Mouse (Mus musculus) large intestine, adult 2 months (tissue): ENCODE data around the gene 9230104L09Rik. TPM values are rescaled to one million over a fixed set of nuclear protein-coding genes. Genes with fewer than 3 reads are reported as not detected.

Source experiments
- DNase-seq: peaks from one replicate; pipeline ENCODE4 v3.0.0-alpha.2; 2012; ENCODE audit warnings: low read depth, low spot score
- WGBS: fragments of 180-500 bp; shearing (Covaris S2); methylation state at CpG from one replicate; pipeline ENCODE4 v1.1.7; 2018; 5-methylcytosine and 5-hydroxymethylcytosine counted together
- polyA plus RNA-seq: library from polyadenylated mRNA; depleted of rRNA; stranded (reverse); fragments of >200 nt; gene quantifications from 2 replicates; pipeline ENCODE4 v1.2.3, GENCODE M21; 2012; rRNA removed

The 9230104L09Rik gene
- polyA plus RNA-seq: 0.14 and 0.21 TPM in 2 replicates

- DNase-seq: no peak
- WGBS: 30% methylated on average over 2 of the region's 2 CpGs
Measured at GRCm38 (mm10) chr2:148864966-148865365, at the start of gene 9230104L09Rik. Gene 9230104L09Rik (minus strand): TSS chr2:148865038.

GRCm38 (mm10) chr2:148902286-148902685, 37.4 kb upstream of the 9230104L09Rik start:
- 5% methylated on average over 5 of the region's 5 CpGs for WGBS
- DNase-seq: peak; percentile 19

GRCm38 (mm10) chr2:148900305-148900704, 35.5 kb upstream of the 9230104L09Rik start:
- WGBS: 61% methylated on average over 4 of the region's 4 CpGs
- no peak for DNase-seq

DNA sequence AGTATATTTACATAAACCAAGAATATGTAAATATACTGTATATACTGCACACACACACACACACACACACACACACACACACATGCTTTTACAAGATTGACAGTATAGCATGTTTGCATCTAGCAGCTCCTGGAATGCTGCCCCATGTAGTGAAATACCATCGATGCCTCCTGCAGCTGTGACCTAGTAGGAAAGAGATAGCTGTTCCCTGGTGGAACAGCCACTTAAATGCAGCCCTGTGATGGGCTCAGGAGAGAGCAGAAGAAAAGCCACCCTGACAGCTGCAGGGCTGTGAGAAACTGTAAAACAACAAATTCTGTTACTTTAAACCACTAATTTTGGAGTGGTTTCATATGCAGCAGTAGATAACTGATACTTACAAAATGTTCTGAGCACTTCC, 31.4 kb upstream of the 9230104L09Rik start:
- DNase-seq: no peak
- WGBS: 42% methylated on average over 1 of the region's 1 CpGs

DNA sequence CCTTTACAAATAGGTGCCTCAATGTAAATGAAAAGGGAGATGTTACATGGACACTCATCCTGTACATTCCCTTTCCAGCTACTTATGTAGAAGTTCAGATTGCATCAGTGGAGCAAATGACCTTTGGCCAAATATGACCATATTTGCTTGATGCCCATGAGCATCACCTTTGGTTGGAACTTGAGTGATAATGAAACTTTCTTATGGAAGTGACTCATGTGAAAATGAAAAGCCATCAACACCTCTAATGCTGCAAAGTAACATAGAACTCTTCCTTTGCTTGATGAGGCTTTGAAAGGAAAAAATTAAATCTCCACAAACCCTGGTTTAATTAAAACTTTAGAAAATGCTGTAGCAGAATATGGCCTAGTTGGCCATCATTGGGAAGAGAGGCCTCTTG, 28.3 kb upstream of the 9230104L09Rik start:
- DNase-seq: no peak

DNA sequence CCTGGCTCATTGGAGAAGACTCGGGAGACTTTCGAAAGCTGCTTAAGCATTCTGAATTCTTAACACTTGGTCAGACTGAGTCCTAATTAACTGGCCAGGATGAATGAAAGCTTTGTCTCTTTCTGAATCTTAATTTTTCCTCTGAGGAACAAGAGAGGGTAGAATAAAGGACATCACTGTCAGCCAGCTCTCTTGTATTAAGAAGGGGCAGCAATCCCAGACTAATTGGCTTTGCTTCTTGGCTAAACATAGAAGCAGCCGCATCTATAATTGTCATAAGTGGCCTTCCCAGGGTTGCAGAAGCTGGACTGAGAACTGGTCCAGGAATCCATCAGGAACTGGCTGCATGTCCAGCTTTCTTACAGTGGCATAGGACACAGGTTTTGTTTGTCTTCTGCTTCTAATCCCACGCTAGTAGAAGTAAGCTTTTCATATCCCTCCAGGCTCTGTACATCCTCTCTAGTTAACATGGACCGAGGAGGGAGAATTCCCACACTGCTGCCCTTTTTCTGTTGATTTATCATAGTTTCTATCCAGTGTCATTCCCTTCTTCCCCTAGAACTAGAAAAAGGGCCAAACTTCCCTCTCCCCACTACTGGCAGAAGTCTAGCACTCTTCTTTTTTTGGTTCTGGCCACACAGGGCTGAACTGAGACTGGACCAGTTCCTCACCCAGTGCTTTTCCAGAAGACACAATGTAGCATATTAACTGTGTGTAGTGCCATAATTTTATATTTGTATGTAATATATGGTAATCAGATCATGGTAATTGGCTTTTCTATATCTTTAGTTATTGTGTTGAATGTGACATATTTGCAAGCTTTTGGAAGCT, 25.4 kb upstream of the 9230104L09Rik start:
- 69% methylated on average over 5 of the region's 5 CpGs for WGBS

GRCm38 (mm10) chr2:148889331-148890010, 24.6 kb upstream of the 9230104L09Rik start:
- 65% methylated on average over 3 of the region's 3 CpGs for WGBS
- DNase-seq: no peak

More for the DNA sequence above, 25.4 kb upstream of the 9230104L09Rik start:
- no peak for DNase-seq

- WGBS: 61% methylated on average over 3 of the region's 3 CpGs
- no peak for DNase-seq
Measured at GRCm38 (mm10) chr2:148888872-148889271, 24.0 kb upstream of the 9230104L09Rik start.

GRCm38 (mm10) chr2:148884738-148885137, 19.9 kb upstream of the 9230104L09Rik start:
- no peak for DNase-seq

DNA sequence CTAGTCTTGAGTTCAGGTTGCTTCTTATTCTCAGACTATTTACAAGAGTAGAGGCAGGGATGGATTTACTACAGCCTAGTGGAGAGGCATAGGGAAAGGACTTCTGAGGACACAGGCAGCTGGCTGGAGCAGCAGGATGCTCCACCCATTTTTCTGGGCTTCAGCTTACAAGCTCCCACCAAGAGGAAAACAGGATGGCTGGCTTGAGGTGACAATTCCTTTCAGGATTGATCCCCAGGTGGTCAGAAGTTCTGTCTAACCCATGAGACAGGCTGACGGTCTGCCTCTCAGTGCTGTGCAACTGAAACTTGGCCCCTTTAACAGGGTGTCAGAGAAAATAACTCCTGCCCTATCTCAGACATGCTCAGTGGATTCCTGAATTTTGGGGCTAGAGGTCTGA, 14.4 kb upstream of the 9230104L09Rik start:
- 61% methylated on average over 1 of the region's 1 CpGs for WGBS
- no peak for DNase-seq

- WGBS: 7% methylated on average over 2 of the region's 2 CpGs
- no peak for DNase-seq
Measured at GRCm38 (mm10) chr2:148878641-148879130, 13.8 kb upstream of the 9230104L09Rik start.

- WGBS: 25% methylated on average over 3 of the region's 3 CpGs
- no peak for DNase-seq
Measured at GRCm38 (mm10) chr2:148877016-148877770, 12.4 kb upstream of the 9230104L09Rik start.

DNA sequence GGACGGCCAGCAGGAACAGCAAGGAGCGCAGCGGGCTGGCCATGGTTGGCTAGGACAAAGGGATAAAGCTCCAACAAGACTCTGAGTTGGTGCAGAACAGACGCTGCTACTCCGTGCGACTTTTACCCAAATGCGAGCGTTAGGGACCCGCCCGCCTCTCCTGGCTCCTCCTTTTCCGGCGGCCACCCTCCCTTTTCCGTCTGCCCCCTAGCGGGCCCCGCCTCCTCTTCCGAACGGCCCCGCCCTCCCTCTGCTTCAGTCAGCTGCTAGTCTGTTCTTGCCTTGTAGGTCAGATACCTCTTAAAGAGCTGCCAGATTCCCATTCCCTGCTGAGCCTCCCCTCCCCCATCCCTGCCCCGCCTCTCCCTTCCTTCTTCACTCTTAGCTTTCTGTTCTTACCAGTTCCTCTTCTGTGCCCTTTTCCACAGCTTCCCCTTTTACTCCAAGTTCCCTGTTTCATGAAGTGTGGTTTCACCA, 10.5 kb upstream of the 9230104L09Rik start, which contains the start of gene Cst3:
Cst3 (minus strand) TSS at position 358 of the 477 bp plus-strand sequence.
- WGBS: under 1% methylated on average over 19 of the region's 19 CpGs
- peak; percentile 57 for DNase-seq

DNA sequence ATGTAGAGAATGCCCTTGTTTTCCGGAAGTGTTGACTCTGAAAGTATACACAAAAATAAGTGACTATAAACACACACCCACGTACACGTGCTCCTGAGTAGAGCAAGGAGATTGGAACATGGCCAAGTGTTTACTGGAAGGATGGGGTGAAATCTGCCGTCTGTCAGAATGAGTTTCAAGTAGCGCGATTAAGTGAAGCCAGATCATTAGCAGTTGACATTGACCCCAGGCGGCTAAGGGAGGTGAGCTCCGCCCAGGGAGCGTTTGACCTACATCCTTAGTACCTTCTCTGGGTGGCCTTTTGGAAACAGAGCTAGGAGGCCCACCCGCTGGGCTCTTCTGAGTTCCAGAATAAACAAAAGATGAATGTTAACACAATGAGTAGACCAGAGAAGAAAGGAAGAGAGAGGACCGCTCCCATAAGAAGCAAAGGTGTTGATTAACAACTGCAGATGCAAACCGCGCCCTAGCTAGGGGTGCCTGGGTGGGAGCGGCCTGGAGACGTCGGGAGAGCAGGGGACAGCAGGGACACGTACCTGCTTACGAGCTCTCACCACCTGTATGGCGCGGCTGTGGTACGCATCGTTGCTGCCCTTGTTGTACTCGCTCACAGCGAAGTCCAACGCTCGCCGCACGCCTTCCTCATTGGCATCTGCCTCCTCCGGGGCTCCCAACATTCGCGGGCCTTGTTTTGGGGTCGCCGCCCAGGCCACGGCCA, 9.9 kb upstream of the 9230104L09Rik start:
- DNase-seq: no peak
- under 1% methylated on average over 34 of the region's 34 CpGs for WGBS

DNA sequence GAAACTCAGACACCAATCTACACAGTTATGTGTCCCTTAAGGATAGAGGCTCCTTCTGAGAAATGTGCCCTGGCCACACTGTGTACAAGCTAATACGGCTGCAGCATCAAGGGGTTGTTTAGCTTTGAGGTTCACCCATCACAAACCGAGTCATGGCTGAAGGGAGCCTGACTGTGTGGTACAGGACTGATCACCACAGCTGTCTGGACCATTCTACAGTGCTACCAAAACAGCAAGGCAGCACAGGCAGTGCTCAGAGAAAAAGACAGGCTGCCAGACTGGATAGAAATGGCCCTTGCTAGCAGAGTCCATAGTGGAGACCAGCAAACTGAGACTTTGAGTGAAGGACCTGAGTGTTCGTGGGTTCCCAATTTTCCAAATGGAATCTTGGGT, 9.4 kb upstream of the 9230104L09Rik start:
- 31% methylated on average over 3 of the region's 3 CpGs for WGBS

DNA sequence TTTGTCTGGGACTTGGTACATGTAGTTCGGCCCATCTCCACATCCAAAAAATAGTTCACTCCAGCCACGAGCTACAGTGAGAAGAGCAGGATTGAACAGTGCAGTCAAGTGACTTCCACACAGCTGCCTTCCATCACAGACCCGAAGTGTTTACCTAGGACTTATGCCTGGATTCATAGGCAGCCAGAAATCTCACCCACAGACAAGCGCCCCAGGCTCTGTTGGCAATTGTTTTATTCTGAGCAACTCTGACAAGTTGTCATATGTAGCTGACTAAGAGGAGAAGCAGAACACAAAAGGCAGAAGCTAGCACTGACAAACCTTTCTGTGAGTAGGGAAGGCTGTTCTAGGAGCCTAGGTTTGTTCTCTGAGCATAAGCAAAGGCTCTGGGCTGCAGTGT, 8.0 kb upstream of the 9230104L09Rik start:
- WGBS: 55% methylated on average over 4 of the region's 4 CpGs
- DNase-seq: no peak

More for the DNA sequence above, 9.4 kb upstream of the 9230104L09Rik start:
- no peak for DNase-seq

DNA sequence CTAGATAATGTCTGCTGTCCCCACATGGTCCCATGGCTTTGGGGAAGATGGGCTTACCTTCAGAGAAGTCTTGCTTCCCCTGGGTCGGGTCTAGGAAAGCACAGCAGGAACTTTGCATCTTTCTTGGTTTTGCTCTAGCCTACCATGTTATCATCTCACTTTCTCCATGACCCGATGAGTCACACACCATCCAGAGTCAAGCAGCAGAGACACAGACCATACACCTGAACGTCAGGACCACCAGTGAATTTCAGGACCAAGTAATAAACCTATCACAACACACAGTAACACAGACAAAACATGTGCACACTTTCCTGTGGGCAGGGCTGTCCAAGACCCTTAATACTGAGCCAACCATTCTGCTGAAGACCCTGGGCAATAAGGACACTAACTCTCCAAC, 5.7 kb upstream of the 9230104L09Rik start:
- WGBS: 86% methylated on average over 3 of the region's 3 CpGs
- no peak for DNase-seq

- WGBS: 37% methylated on average over 1 of the region's 1 CpGs
- DNase-seq: no peak
Measured at GRCm38 (mm10) chr2:148868959-148869358, 4.1 kb upstream of the 9230104L09Rik start.

DNA sequence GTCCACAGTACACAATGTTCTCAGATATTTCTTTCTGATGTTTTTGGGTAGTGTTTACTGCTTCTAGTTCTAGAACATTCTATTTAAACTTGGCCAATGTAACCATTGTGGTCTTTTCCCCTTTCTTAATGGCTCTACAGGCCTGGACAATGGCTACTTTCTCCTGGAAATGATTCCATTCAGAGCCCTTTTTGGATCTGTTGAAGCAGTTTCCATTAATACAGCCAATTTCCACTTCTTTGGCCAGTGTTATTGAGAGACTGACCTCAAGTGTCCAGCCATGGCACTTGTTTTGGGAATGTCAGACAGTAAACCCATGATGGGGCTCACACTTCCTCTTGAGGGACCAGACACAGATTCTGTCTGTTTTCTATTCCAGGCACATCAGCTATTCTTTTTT, 3.1 kb downstream of the 9230104L09Rik start:
- DNase-seq: no peak
